Mouse (Mus musculus) lung, adult 2 months (tissue): ENCODE measurements around the gene Cpped1.

Source experiments
- CTCF ChIP-seq: fragments of 200-500 bp; IDR thresholded peaks from 2 replicates; pipeline ENCODE4 v1.5.1; 2011; ENCODE audit warnings: mild to moderate bottlenecking, low read length, control low read depth; ENCODE audit not compliant: insufficient read depth
- POLR2A ChIP-seq: fragments of 200-500 bp; IDR thresholded peaks from 2 replicates; pipeline ENCODE4 v1.6.1; 2011; ENCODE audit warnings: low read depth, mild to moderate bottlenecking, control low read depth, low read length, borderline replicate concordance; ENCODE audit errors: extremely low read depth

DNA sequence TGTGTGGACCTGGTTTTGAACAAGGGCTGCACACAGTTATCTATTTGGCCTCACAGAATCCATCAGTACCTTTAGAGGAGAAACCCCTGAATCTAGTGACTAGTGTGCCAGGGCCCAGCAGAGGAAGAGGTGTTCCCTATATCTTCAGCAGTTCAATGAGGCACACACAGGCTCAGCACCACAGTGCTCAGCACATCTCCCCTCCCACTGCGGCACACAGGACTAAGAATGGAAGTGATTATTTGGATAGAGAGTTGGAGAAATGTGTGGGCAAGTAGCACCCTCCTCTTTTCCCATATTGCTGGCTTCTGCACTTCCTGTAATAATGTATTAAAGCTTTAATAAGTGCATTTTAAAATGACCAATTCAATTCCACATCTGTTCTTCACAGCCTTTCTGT lies 80.4 kb downstream of the Cpped1 start:
- TF ChIP-seq CTCF (no peak), POLR2A (no peak)
